Mouse (Mus musculus) cortical plate, adult 2 months (tissue): Measurements from ENCODE around the gene Svep1.

Experiments used
- CTCF ChIP-seq: fragments of 200-500 bp; IDR thresholded peaks from 2 replicates; pipeline ENCODE4 v1.5.1; 2011; ENCODE audit warnings: mild to moderate bottlenecking, control low read depth, low read length; ENCODE audit not compliant: insufficient read depth; ENCODE audit errors: extremely low read depth
- POLR2A ChIP-seq: fragments of 200-500 bp; IDR thresholded peaks from 2 replicates; pipeline ENCODE4 v1.6.1; 2011; ENCODE audit warnings: mild to moderate bottlenecking, low read length, control low read depth; ENCODE audit not compliant: insufficient read depth; ENCODE audit errors: extremely low read depth

DNA sequence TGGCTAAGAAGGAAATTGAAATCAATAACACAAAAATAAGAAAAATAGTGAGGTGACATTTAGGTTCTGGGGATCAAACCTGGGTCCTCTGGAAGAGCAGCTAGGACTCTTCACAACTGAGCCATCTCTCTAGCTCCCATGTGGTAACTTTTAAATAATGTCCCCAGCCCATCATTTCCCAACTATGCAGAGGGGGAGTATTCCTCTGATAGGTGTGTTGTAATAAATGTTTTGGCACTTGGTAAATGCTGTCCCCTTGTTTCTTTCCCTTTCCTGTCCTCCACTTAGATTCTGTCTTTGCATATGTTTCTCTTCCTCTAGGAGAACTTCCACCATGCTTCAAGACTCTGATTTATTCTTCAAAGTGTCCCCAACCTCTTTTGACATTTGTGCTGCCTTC is 58.1 kb downstream of the Svep1 start:
- TF ChIP-seq POLR2A: no peak
- TF ChIP-seq CTCF: no peak
